Mouse (Mus musculus) ES-E14 (cell line): ENCODE measurements around the gene Cep152.

Experiments used
- MAFK ChIP-seq: IDR thresholded peaks from 2 replicates; pipeline ENCODE4 v1.6.1; 2014; ENCODE audit warnings: mild to moderate bottlenecking, low read depth, low read length, inconsistent platforms; ENCODE audit not compliant: insufficient read depth
- ZNF384 ChIP-seq: IDR thresholded peaks from 2 replicates; pipeline ENCODE4 v1.6.1; 2012; ENCODE audit warnings: low read depth, low read length, inconsistent platforms

- TF ChIP-seq MAFK: no peak
- TF ChIP-seq ZNF384: no peak
Measured at GRCm38 (mm10) chr2:125637331-125637730, 12.4 kb upstream of the Cep152 start.
